Mouse (Mus musculus): Measurements from ENCODE around the gene Arl15. TPM values are rescaled to one million over a fixed set of nuclear protein-coding genes. Genes with fewer than 3 reads are reported as not detected.
A peak's percentile ranks its signal among the peaks of the same experiment; 100 is the strongest.

Gene Arl15
- total RNA-seq, 1 experiment from 2014 or later, result 16.2 TPM

- ATAC-seq (replicated peaks in 1 of 2; ENCODE audit: insufficient read depth in 1 of 2, low FRiP score in 2 of 2, low TSS enrichment in 1 of 2, low read depth in 1 of 2, poor library complexity in 2 of 2, severe bottlenecking in 2 of 2), result peak; percentile 43 to 49; a peak in 2 of 4 replicates
Measured at GRCm38 (mm10) chr13:113879651-113880327, 85.5 kb downstream of the Arl15 start.

- no peak for ATAC-seq (replicated peaks in 1 of 2; ENCODE audit: insufficient read depth in 1 of 2, low FRiP score in 2 of 2, low TSS enrichment in 1 of 2, low read depth in 1 of 2, poor library complexity in 2 of 2, severe bottlenecking in 2 of 2)
Measured at GRCm38 (mm10) chr13:113880564-113881171, 86.4 kb downstream of the Arl15 start.

GRCm38 (mm10) chr13:113882959-113883358 lies 88.7 kb downstream of the Arl15 start:
- ATAC-seq (replicated peaks in 1 of 2; ENCODE audit: insufficient read depth in 1 of 2, low FRiP score in 2 of 2, low TSS enrichment in 1 of 2, low read depth in 1 of 2, poor library complexity in 2 of 2, severe bottlenecking in 2 of 2), result no peak

GRCm38 (mm10) chr13:113887090-113887489 lies 92.8 kb downstream of the Arl15 start:
- no peak for ATAC-seq (replicated peaks in 1 of 2; ENCODE audit: insufficient read depth in 1 of 2, low FRiP score in 2 of 2, low TSS enrichment in 1 of 2, low read depth in 1 of 2, poor library complexity in 2 of 2, severe bottlenecking in 2 of 2)

- no peak for ATAC-seq (replicated peaks in 1 of 2; ENCODE audit: insufficient read depth in 1 of 2, low FRiP score in 2 of 2, low TSS enrichment in 1 of 2, low read depth in 1 of 2, poor library complexity in 2 of 2, severe bottlenecking in 2 of 2)
Measured at GRCm38 (mm10) chr13:113888126-113888525, 93.8 kb downstream of the Arl15 start.

- ATAC-seq (replicated peaks in 1 of 2; ENCODE audit: insufficient read depth in 1 of 2, low FRiP score in 2 of 2, low TSS enrichment in 1 of 2, low read depth in 1 of 2, poor library complexity in 2 of 2, severe bottlenecking in 2 of 2), result no peak
Measured at GRCm38 (mm10) chr13:113888704-113889103, 94.4 kb downstream of the Arl15 start.

GRCm38 (mm10) chr13:113889140-113890055 lies 95.1 kb downstream of the Arl15 start:
- ATAC-seq (replicated peaks in 1 of 2; ENCODE audit: insufficient read depth in 1 of 2, low FRiP score in 2 of 2, low TSS enrichment in 1 of 2, low read depth in 1 of 2, poor library complexity in 2 of 2, severe bottlenecking in 2 of 2), result no peak

- ATAC-seq (replicated peaks in 1 of 2; ENCODE audit: insufficient read depth in 1 of 2, low FRiP score in 2 of 2, low TSS enrichment in 1 of 2, low read depth in 1 of 2, poor library complexity in 2 of 2, severe bottlenecking in 2 of 2), result no peak
Measured at GRCm38 (mm10) chr13:113896684-113897083, 102.4 kb downstream of the Arl15 start.

- ATAC-seq (replicated peaks in 1 of 2; ENCODE audit: insufficient read depth in 1 of 2, low FRiP score in 2 of 2, low TSS enrichment in 1 of 2, low read depth in 1 of 2, poor library complexity in 2 of 2, severe bottlenecking in 2 of 2), result no peak
Measured at GRCm38 (mm10) chr13:113897498-113897897, 103.2 kb downstream of the Arl15 start.

GRCm38 (mm10) chr13:113897951-113898350 lies 103.6 kb downstream of the Arl15 start:
- ATAC-seq (replicated peaks in 1 of 2; ENCODE audit: insufficient read depth in 1 of 2, low FRiP score in 2 of 2, low TSS enrichment in 1 of 2, low read depth in 1 of 2, poor library complexity in 2 of 2, severe bottlenecking in 2 of 2), result no peak

- no peak for ATAC-seq (replicated peaks in 1 of 2; ENCODE audit: insufficient read depth in 1 of 2, low FRiP score in 2 of 2, low TSS enrichment in 1 of 2, low read depth in 1 of 2, poor library complexity in 2 of 2, severe bottlenecking in 2 of 2)
Measured at GRCm38 (mm10) chr13:113901001-113901545, 106.8 kb downstream of the Arl15 start.

GRCm38 (mm10) chr13:113903255-113903654 lies 109.0 kb downstream of the Arl15 start:
- ATAC-seq (replicated peaks in 1 of 2; ENCODE audit: insufficient read depth in 1 of 2, low FRiP score in 2 of 2, low TSS enrichment in 1 of 2, low read depth in 1 of 2, poor library complexity in 2 of 2, severe bottlenecking in 2 of 2), result no peak

GRCm38 (mm10) chr13:113911986-113912519 lies 117.7 kb downstream of the Arl15 start:
- no peak for ATAC-seq (replicated peaks in 1 of 2; ENCODE audit: insufficient read depth in 1 of 2, low FRiP score in 2 of 2, low TSS enrichment in 1 of 2, low read depth in 1 of 2, poor library complexity in 2 of 2, severe bottlenecking in 2 of 2)

- ATAC-seq (replicated peaks in 1 of 2; ENCODE audit: insufficient read depth in 1 of 2, low FRiP score in 2 of 2, low TSS enrichment in 1 of 2, low read depth in 1 of 2, poor library complexity in 2 of 2, severe bottlenecking in 2 of 2), result no peak
Measured at GRCm38 (mm10) chr13:113914551-113914971, 120.3 kb downstream of the Arl15 start.

GRCm38 (mm10) chr13:113915700-113916099 lies 121.4 kb downstream of the Arl15 start:
- no peak for ATAC-seq (replicated peaks in 1 of 2; ENCODE audit: insufficient read depth in 1 of 2, low FRiP score in 2 of 2, low TSS enrichment in 1 of 2, low read depth in 1 of 2, poor library complexity in 2 of 2, severe bottlenecking in 2 of 2)

- ATAC-seq (replicated peaks in 1 of 2; ENCODE audit: insufficient read depth in 1 of 2, low FRiP score in 2 of 2, low TSS enrichment in 1 of 2, low read depth in 1 of 2, poor library complexity in 2 of 2, severe bottlenecking in 2 of 2), result no peak
Measured at GRCm38 (mm10) chr13:113916761-113917160, 122.5 kb downstream of the Arl15 start.

- ATAC-seq (replicated peaks in 1 of 2; ENCODE audit: insufficient read depth in 1 of 2, low FRiP score in 2 of 2, low TSS enrichment in 1 of 2, low read depth in 1 of 2, poor library complexity in 2 of 2, severe bottlenecking in 2 of 2), result no peak
Measured at GRCm38 (mm10) chr13:113917376-113917775, 123.1 kb downstream of the Arl15 start.

All from hematopoietic stem cell, adult 5-6 weeks (primary cell).